Mouse (Mus musculus): ENCODE measurements around the gene Rab25. TPM values are rescaled to one million over a fixed set of nuclear protein-coding genes. Genes with fewer than 3 reads are reported as not detected.

The Rab25 gene
- polyA plus RNA-seq, 1 experiment from 2014 or later, result 0.41 TPM

- Histone ChIP-seq H3K27ac (no peak overlapping the region), H3K27me3 (replicated peaks) (no peaks in the 10 kb centered on the region), H3K4me3 (no peak overlapping the region), H3K4me1 (no peaks in the 10 kb centered on the region), H3K4me2 (no peak overlapping the region), H3K9me3 (no peaks in the 10 kb centered on the region), H3K9ac (no peak overlapping the region), H3K36me3 (replicated peaks) (peaks cover 71% of the 10 kb centered on the region)
- ATAC-seq (replicated peaks), result no peak
- 88% methylated on average over 7 of the region's 7 CpGs for WGBS
These were observed 15.9 kb upstream of the Rab25 start for GRCm38 (mm10) chr3:88563966-88564365.

GRCm38 (mm10) chr3:88563442-88563841, 15.3 kb upstream of the Rab25 start:
- Histone ChIP-seq H3K9ac (no peak overlapping the region), H3K27ac (no peak overlapping the region), H3K27me3 (replicated peaks) (no peaks in the 10 kb centered on the region), H3K36me3 (replicated peaks) (peaks cover 68% of the 10 kb centered on the region), H3K4me1 (no peaks in the 10 kb centered on the region), H3K4me3 (no peak overlapping the region), H3K9me3 (no peaks in the 10 kb centered on the region), H3K4me2 (no peak overlapping the region)
- ATAC-seq (replicated peaks), result 0 out of 2 replicates have a peak, but pooled peaks have one; percentile 27
- 46% methylated on average over 4 of the region's 4 CpGs for WGBS

- 0 out of 2 replicates have a peak, but pooled peaks have one; percentile 10 for ATAC-seq (replicated peaks)
- H3K27ac ChIP-seq, result no peak overlapping the region
- H3K27me3 ChIP-seq (replicated peaks), result no peaks in the 10 kb centered on the region
- H3K4me2 ChIP-seq, result no peak overlapping the region
- H3K4me3 ChIP-seq, result no peak overlapping the region
- WGBS, result 58% methylated on average over 4 of the region's 4 CpGs
- peaks cover 63% of the 10 kb centered on the region for H3K36me3 ChIP-seq (replicated peaks)
- no peaks in the 10 kb centered on the region for H3K4me1 ChIP-seq
- no peaks in the 10 kb centered on the region for H3K9me3 ChIP-seq
- no peak overlapping the region for H3K9ac ChIP-seq
These were observed 13.9 kb upstream of the Rab25 start for GRCm38 (mm10) chr3:88561989-88562388.

- no peak overlapping the region for H3K4me2 ChIP-seq
- no peaks in the 10 kb centered on the region for H3K27me3 ChIP-seq (replicated peaks)
- H3K36me3 ChIP-seq (replicated peaks), result peaks cover 55% of the 10 kb centered on the region
- no peak overlapping the region for H3K27ac ChIP-seq
- WGBS, result 89% methylated on average over 9 of the region's 9 CpGs
- H3K9ac ChIP-seq, result no peak overlapping the region
- no peaks in the 10 kb centered on the region for H3K9me3 ChIP-seq
- H3K4me3 ChIP-seq, result no peak overlapping the region
- peaks cover 13% of the 10 kb centered on the region for H3K4me1 ChIP-seq
- ATAC-seq (replicated peaks), result no peak
These were observed 11.5 kb upstream of the Rab25 start for GRCm38 (mm10) chr3:88559596-88559995.

- H3K9me3 ChIP-seq, result no peaks in the 10 kb centered on the region
- H3K4me3 ChIP-seq, result no peak overlapping the region
- H3K36me3 ChIP-seq (replicated peaks), result peaks cover 41% of the 10 kb centered on the region
- H3K27me3 ChIP-seq (replicated peaks), result no peaks in the 10 kb centered on the region
- ATAC-seq (replicated peaks), result no peak
- no peak overlapping the region for H3K4me2 ChIP-seq
- 94% methylated on average over 8 of the region's 8 CpGs for WGBS
- no peak overlapping the region for H3K9ac ChIP-seq
- peaks cover 25% of the 10 kb centered on the region for H3K4me1 ChIP-seq
- H3K27ac ChIP-seq, result no peak overlapping the region
These were observed 8.5 kb upstream of the Rab25 start for GRCm38 (mm10) chr3:88556616-88557015.

- no peak overlapping the region for H3K27ac ChIP-seq
- peaks cover 28% of the 10 kb centered on the region for H3K4me1 ChIP-seq
- H3K4me2 ChIP-seq, result 0 out of 2 replicates have a peak overlapping the region, but pooled peaks have one; percentile 92
- H3K36me3 ChIP-seq (replicated peaks), result peaks cover 35% of the 10 kb centered on the region
- H3K4me3 ChIP-seq, result no peak overlapping the region
- WGBS, result 97% methylated on average over 6 of the region's 6 CpGs
- no peak for ATAC-seq (replicated peaks)
- H3K9ac ChIP-seq, result no peak overlapping the region
- no peaks in the 10 kb centered on the region for H3K27me3 ChIP-seq (replicated peaks)
- H3K9me3 ChIP-seq, result no peaks in the 10 kb centered on the region
These were observed 7.6 kb upstream of the Rab25 start for GRCm38 (mm10) chr3:88555731-88556130.

GRCm38 (mm10) chr3:88555069-88555605, 7.0 kb upstream of the Rab25 start:
- Histone ChIP-seq H3K36me3 (replicated peaks) (peaks cover 31% of the 10 kb centered on the region), H3K9ac (no peak overlapping the region), H3K27me3 (replicated peaks) (no peaks in the 10 kb centered on the region), H3K27ac (no peak overlapping the region), H3K4me2 (peak overlapping the region; percentile 92), H3K9me3 (no peaks in the 10 kb centered on the region), H3K4me3 (peak overlapping the region; percentile 94; the same call in 1 of the 2 replicates), H3K4me1 (peaks cover 28% of the 10 kb centered on the region)
- WGBS, result 78% methylated on average over 5 of the region's 5 CpGs
- ATAC-seq (replicated peaks), result no peak

- Histone ChIP-seq H3K9ac (peak overlapping the region; percentile 97), H3K4me2 (peak overlapping the region; percentile 92), H3K27ac (peak overlapping the region; percentile 93), H3K36me3 (replicated peaks) (peaks cover 24% of the 10 kb centered on the region; the same call in 1 of the 2 replicates), H3K4me1 (peaks cover 28% of the 10 kb centered on the region), H3K9me3 (no peaks in the 10 kb centered on the region), H3K27me3 (replicated peaks) (no peaks in the 10 kb centered on the region), H3K4me3 (peak overlapping the region; percentile 94)
- WGBS, result 0% methylated on average over 40 of the region's 41 CpGs
- peak; percentile 35 for ATAC-seq (replicated peaks)
These were observed 5.9 kb upstream of the Rab25 start for GRCm38 (mm10) chr3:88553880-88554586.

- Histone ChIP-seq H3K4me3 (peak within 1 kb of the TSS; percentile 94), H3K27me3 (replicated peaks) (no peaks in the 10 kb centered on the region), H3K9ac (peak within 1 kb of the TSS; percentile 97), H3K27ac (peak within 1 kb of the TSS; percentile 93), H3K9me3 (no peaks in the 10 kb centered on the region), H3K4me1 (peaks cover 28% of the 10 kb centered on the region), H3K36me3 (replicated peaks) (peaks cover 21% of the 10 kb centered on the region; the same call in 1 of the 2 replicates), H3K4me2 (peak within 1 kb of the TSS; percentile 92)
- under 1% methylated on average over 27 of the region's 37 CpGs for WGBS
- peak; percentile 88 for ATAC-seq (replicated peaks)
These were observed 5.4 kb upstream of the Rab25 start, which contains the start of gene Ubqln4 for GRCm38 (mm10) chr3:88553525-88553879. TSS of gene Ubqln4 (plus strand) at chr3:88553758.

GRCm38 (mm10) chr3:88552676-88553524, 4.8 kb upstream of the Rab25 start, which contains the start of gene Lamtor2:
TSS of gene Lamtor2 (minus strand) at chr3:88553074.
- peak within 1 kb of the TSS; percentile 92 for H3K4me2 ChIP-seq
- peaks cover 15% of the 10 kb centered on the region; the same call in 1 of the 2 replicates for H3K36me3 ChIP-seq (replicated peaks)
- H3K4me1 ChIP-seq, result peaks cover 28% of the 10 kb centered on the region
- H3K27ac ChIP-seq, result peak within 1 kb of the TSS; percentile 93
- ATAC-seq (replicated peaks), result peak; percentile 93
- no peaks in the 10 kb centered on the region for H3K9me3 ChIP-seq
- peak within 1 kb of the TSS; percentile 97 for H3K9ac ChIP-seq
- under 1% methylated on average over 48 of the region's 48 CpGs for WGBS
- H3K4me3 ChIP-seq, result peak within 1 kb of the TSS; percentile 94
- no peaks in the 10 kb centered on the region for H3K27me3 ChIP-seq (replicated peaks)

GRCm38 (mm10) chr3:88552082-88552645, 4.1 kb upstream of the Rab25 start:
- H3K4me3 ChIP-seq, result peak overlapping the region; percentile 94
- H3K9me3 ChIP-seq, result no peaks in the 10 kb centered on the region
- peaks cover 14% of the 10 kb centered on the region; the same call in 1 of the 2 replicates for H3K36me3 ChIP-seq (replicated peaks)
- H3K4me2 ChIP-seq, result peak overlapping the region; percentile 92
- H3K9ac ChIP-seq, result peak overlapping the region; percentile 72
- no peak for ATAC-seq (replicated peaks)
- H3K4me1 ChIP-seq, result peaks cover 28% of the 10 kb centered on the region
- H3K27me3 ChIP-seq (replicated peaks), result no peaks in the 10 kb centered on the region
- 24% methylated on average over 16 of the region's 16 CpGs for WGBS
- H3K27ac ChIP-seq, result peak overlapping the region; percentile 93
